Mouse (Mus musculus) heart, embryonic 16.5 days (tissue): ENCODE data around the gene Ppfia1. TPM values are rescaled to one million over a fixed set of nuclear protein-coding genes. Genes with fewer than 3 reads are reported as not detected.

Source experiments
- ATAC-seq: fragments of 200-750 bp; cut with Nextera tagmentation; replicated peaks from 2 replicates; pipeline ENCODE4 v1.8.0; 2017; ENCODE audit warnings: moderate number of reproducible peaks; ENCODE audit not compliant: insufficient read depth, low FRiP score; ENCODE audit errors: extremely low read depth
- H3K27ac ChIP-seq: fragments of 300-500 bp; sonication (generic); 2 replicates; pipeline ENCODE4 v1.5.1; 2014; ENCODE audit warnings: mild to moderate bottlenecking, low read length, control low read depth, moderate library complexity
- H3K27me3 ChIP-seq: fragments of 300-500 bp; sonication (generic); 2 replicates; pipeline ENCODE4 v1.6.1; 2014; ENCODE audit warnings: low read length, mixed read lengths; ENCODE audit not compliant: control insufficient read depth, insufficient read depth
- H3K36me3 ChIP-seq: fragments of 300-500 bp; sonication (generic); 2 replicates; pipeline ENCODE4 v1.6.1; 2014; ENCODE audit not compliant: control insufficient read depth, insufficient read depth
- H3K4me1 ChIP-seq: fragments of 300-500 bp; sonication (generic); 2 replicates; pipeline ENCODE4 v1.6.1; 2014; ENCODE audit warnings: low read length, mixed read lengths; ENCODE audit not compliant: control insufficient read depth, insufficient read depth
- H3K4me2 ChIP-seq: fragments of 300-500 bp; sonication (generic); 2 replicates; pipeline ENCODE4 v1.6.1; 2014; ENCODE audit warnings: low read depth, mild to moderate bottlenecking, control low read depth, low read length
- H3K4me3 ChIP-seq: fragments of 300-500 bp; sonication (generic); 2 replicates; pipeline ENCODE4 v1.5.1; 2014; ENCODE audit warnings: mild to moderate bottlenecking, control low read depth, low read length
- H3K9ac ChIP-seq: fragments of 300-500 bp; sonication (generic); 2 replicates; pipeline ENCODE4 v1.6.1; 2014; ENCODE audit warnings: low read length, control low read depth
- H3K9me3 ChIP-seq: fragments of 300-500 bp; sonication (generic); replicated peaks from 2 replicates; pipeline ENCODE4 v1.6.1; 2016; ENCODE audit warnings: low read length; ENCODE audit not compliant: control insufficient read depth
- WGBS: fragments of 180-500 bp; shearing (Covaris S2); extraction: QIAGEN DNeasy Blood & Tissue Kit; methylation state at CpG from one replicate; pipeline ENCODE4 v1.1.7; 2014; 5-methylcytosine and 5-hydroxymethylcytosine counted together
- polyA plus RNA-seq: library from polyadenylated mRNA; unstranded; fragments of >200 nt; fragmentation: Nextera tagmentation; extraction: Ambion mirVana; gene quantifications from 2 replicates; pipeline ENCODE4 v1.2.1, GENCODE M21; 2015

The Ppfia1 gene
- polyA plus RNA-seq, 1 experiment from 2014 or later = 27.8 TPM

GRCm38 (mm10) chr7:144519852-144520251 is 33.7 kb downstream of the Ppfia1 start:
- H3K9ac ChIP-seq = no peak overlapping the region
- H3K4me2 ChIP-seq = no peak overlapping the region
- H3K4me3 ChIP-seq = no peak overlapping the region
- H3K36me3 ChIP-seq = peaks cover 44% of the 10 kb centered on the region
- H3K27me3 ChIP-seq = no peaks in the 10 kb centered on the region
- no peaks in the 10 kb centered on the region for H3K9me3 ChIP-seq
- no peak for ATAC-seq
- H3K4me1 ChIP-seq = 0 out of 2 replicates have a peak, but pooled peaks cover 2% of the 10 kb centered on the region
- no peak overlapping the region for H3K27ac ChIP-seq
- 90% methylated on average over 5 of the region's 5 CpGs for WGBS

- H3K4me3 ChIP-seq = no peak overlapping the region
- H3K4me1 ChIP-seq = no peaks in the 10 kb centered on the region
- H3K9ac ChIP-seq = no peak overlapping the region
- H3K36me3 ChIP-seq = peaks cover 73% of the 10 kb centered on the region
- no peak overlapping the region for H3K27ac ChIP-seq
- ATAC-seq = no peak
- no peaks in the 10 kb centered on the region for H3K27me3 ChIP-seq
- 87% methylated on average over 5 of the region's 5 CpGs for WGBS
- H3K4me2 ChIP-seq = no peak overlapping the region
- no peaks in the 10 kb centered on the region for H3K9me3 ChIP-seq
Measured at GRCm38 (mm10) chr7:144516711-144517110, 36.8 kb downstream of the Ppfia1 start.

GRCm38 (mm10) chr7:144509090-144509489 is 44.4 kb downstream of the Ppfia1 start:
- H3K36me3 ChIP-seq = peaks cover 81% of the 10 kb centered on the region
- no peaks in the 10 kb centered on the region for H3K27me3 ChIP-seq
- 95% methylated on average over 4 of the region's 4 CpGs for WGBS
- no peaks in the 10 kb centered on the region for H3K9me3 ChIP-seq
- no peak overlapping the region for H3K27ac ChIP-seq
- H3K9ac ChIP-seq = no peak overlapping the region
- ATAC-seq = no peak
- H3K4me2 ChIP-seq = no peak overlapping the region
- no peaks in the 10 kb centered on the region for H3K4me1 ChIP-seq
- no peak overlapping the region for H3K4me3 ChIP-seq

GRCm38 (mm10) chr7:144506807-144507206 is 46.7 kb downstream of the Ppfia1 start:
- ATAC-seq = no peak
- WGBS = 77% methylated on average over 1 of the region's 1 CpGs
- Histone ChIP-seq H3K9ac (no peak overlapping the region), H3K27me3 (no peaks in the 10 kb centered on the region), H3K4me3 (no peak overlapping the region), H3K36me3 (peaks cover 65% of the 10 kb centered on the region), H3K4me1 (no peaks in the 10 kb centered on the region; the same call in 1 of the 2 replicates), H3K9me3 (no peaks in the 10 kb centered on the region), H3K27ac (no peak overlapping the region), H3K4me2 (no peak overlapping the region)

DNA sequence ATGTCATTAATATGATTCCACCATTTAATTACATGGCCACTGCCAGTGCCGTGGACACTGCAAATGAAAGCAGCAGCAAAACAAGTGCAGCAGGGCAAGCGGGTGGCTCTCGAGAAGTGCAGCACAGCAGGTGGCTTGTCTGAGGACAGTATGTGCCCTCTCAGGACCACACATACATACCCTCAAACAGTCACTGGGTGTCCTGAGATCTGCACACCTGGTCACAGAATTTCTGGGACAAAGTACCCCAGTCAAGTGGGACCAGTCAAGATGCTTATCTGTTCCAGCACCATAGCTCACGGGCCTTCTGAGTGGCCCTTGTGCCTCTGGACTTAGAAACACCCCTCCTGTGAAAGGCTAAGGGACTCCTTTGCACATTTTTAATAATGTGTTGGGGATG is 49.6 kb downstream of the Ppfia1 start:
- peaks cover 45% of the 10 kb centered on the region for H3K36me3 ChIP-seq
- H3K9ac ChIP-seq = no peak overlapping the region
- H3K4me1 ChIP-seq = peaks cover 7% of the 10 kb centered on the region; the same call in 1 of the 2 replicates
- no peak for ATAC-seq
- no peak overlapping the region for H3K4me3 ChIP-seq
- H3K27ac ChIP-seq = no peak overlapping the region
- WGBS = 79% methylated on average over 4 of the region's 4 CpGs
- no peaks in the 10 kb centered on the region for H3K9me3 ChIP-seq
- no peak overlapping the region for H3K4me2 ChIP-seq
- H3K27me3 ChIP-seq = no peaks in the 10 kb centered on the region

DNA sequence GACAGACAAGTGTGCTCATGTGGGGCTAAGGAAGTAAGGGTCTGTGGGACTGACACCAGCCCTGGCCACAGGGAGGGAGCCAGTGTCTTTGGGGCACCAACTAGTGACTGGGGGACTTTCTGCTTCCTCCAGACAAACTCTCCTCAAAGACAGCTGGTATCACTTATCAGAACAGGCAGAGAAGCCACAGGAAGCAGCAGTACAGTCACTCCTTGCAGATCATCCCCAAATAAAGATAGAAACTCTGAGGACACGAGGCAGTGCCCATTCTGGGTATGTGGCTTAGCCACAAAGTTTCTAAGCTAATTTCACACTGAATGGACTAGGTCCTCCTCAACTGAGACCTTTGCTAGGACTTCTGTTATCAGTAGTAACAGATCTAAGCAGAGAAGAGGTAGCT is 60.6 kb downstream of the Ppfia1 start:
- H3K36me3 ChIP-seq = peaks cover 51% of the 10 kb centered on the region
- no peak overlapping the region for H3K9ac ChIP-seq
- no peak for ATAC-seq
- no peaks in the 10 kb centered on the region for H3K27me3 ChIP-seq
- 47% methylated on average over 1 of the region's 1 CpGs for WGBS
- no peak overlapping the region for H3K4me2 ChIP-seq
- no peaks in the 10 kb centered on the region for H3K9me3 ChIP-seq
- H3K4me1 ChIP-seq = peaks cover 39% of the 10 kb centered on the region
- no peak overlapping the region for H3K4me3 ChIP-seq
- no peak overlapping the region for H3K27ac ChIP-seq

GRCm38 (mm10) chr7:144490201-144490873 is 63.2 kb downstream of the Ppfia1 start:
- ATAC-seq = no peak
- H3K4me3 ChIP-seq = no peak overlapping the region
- H3K4me2 ChIP-seq = peak overlapping the region; percentile 9
- WGBS = 44% methylated on average over 8 of the region's 8 CpGs
- H3K27me3 ChIP-seq = no peaks in the 10 kb centered on the region
- peak overlapping the region; percentile 49 for H3K9ac ChIP-seq
- H3K27ac ChIP-seq = peak overlapping the region; percentile 97
- H3K4me1 ChIP-seq = peaks cover 53% of the 10 kb centered on the region
- peaks cover 35% of the 10 kb centered on the region for H3K36me3 ChIP-seq
- H3K9me3 ChIP-seq = no peaks in the 10 kb centered on the region

DNA sequence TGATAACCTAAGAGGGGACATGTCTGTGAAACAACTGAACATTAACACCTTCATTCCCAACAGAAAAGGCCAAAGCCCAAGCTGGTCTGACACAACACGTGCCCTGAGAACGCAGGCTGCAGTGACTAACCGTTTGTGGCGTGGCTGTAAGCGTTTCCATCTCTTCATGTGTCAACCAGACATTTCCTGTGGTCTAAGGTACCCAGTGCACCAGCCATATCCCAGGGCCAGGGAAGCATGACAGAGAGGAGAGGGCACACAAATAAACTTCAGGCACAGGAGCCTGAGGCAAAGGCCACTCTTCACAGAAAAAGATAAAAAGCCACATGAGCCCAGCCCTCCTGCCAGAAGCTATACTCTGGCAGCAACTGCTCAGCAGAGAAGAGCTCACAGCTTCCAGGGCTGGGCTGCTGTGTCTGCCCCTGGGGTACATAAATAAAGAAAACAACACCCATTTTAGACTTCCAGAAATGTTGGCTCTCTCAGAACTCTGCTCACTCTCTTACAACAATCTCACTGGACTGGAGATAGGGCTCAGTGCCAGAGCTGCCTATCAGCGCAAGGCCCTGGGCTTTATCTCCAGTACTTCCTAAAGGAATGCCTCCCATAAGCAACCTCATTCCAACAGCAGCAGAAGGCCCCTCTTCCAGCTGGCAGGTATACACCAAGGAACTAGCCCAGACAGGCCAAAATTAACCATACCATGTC is 64.3 kb downstream of the Ppfia1 start:
- H3K27ac ChIP-seq = peak overlapping the region; percentile 97
- peaks cover 38% of the 10 kb centered on the region for H3K36me3 ChIP-seq
- H3K27me3 ChIP-seq = no peaks in the 10 kb centered on the region
- H3K9ac ChIP-seq = peak overlapping the region; percentile 53
- ATAC-seq = peak; percentile 87
- H3K4me1 ChIP-seq = peaks cover 53% of the 10 kb centered on the region
- peak overlapping the region; percentile 44 for H3K4me2 ChIP-seq
- no peak overlapping the region; the same call in 1 of the 2 replicates for H3K4me3 ChIP-seq
- no peaks in the 10 kb centered on the region for H3K9me3 ChIP-seq
- WGBS = 30% methylated on average over 6 of the region's 6 CpGs

DNA sequence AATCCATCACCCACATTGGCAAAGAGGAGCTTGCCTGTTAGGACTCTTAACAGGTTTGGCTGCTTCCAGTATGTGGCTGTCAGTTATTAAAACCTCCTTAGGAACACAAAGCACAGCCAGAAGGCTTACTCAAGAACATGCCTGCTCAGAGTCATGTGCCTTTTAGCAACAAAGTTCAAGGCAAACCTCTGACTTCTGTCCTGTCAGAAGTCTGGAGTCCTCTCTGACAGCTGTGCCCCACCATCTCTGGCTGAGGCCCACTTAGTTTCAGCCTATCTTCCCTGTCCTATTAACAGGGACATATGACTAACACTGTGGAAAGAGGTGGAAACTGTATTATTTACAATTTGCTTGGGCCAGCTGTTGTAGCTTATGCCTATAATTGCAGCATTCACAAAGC is 73.2 kb downstream of the Ppfia1 start:
- ATAC-seq = no peak
- no peak overlapping the region for H3K4me3 ChIP-seq
- peaks cover 65% of the 10 kb centered on the region for H3K36me3 ChIP-seq
- peak overlapping the region; percentile 18; the same call in 1 of the 2 replicates for H3K9ac ChIP-seq
- no peak overlapping the region for H3K4me2 ChIP-seq
- H3K27me3 ChIP-seq = no peaks in the 10 kb centered on the region
- H3K9me3 ChIP-seq = no peaks in the 10 kb centered on the region
- H3K27ac ChIP-seq = no peak overlapping the region
- H3K4me1 ChIP-seq = no peaks in the 10 kb centered on the region
